Mouse (Mus musculus) spleen, embryonic (tissue): ENCODE results near the gene Tcn2.
"Not testable (repeated sequence)": the region's sequence is repeated elsewhere in the genome, so short reads cannot be mapped to it uniquely, and the experiment has no call there.

ENCODE experiments used
- CTCF ChIA-PET: fragments of 350-600 bp; sonication (Branson Sonifier 250); formaldehyde crosslinking; loops from one replicate; lab custom pipeline; 2022; lab: Charles Lee

The Tcn2 gene

GRCm38 (mm10) chr11:3931511-3932211, at the start of gene Tcn2:
TSS of gene Tcn2 (minus strand) at chr11:3932159.
- CTCF ChIA-PET: interaction anchor here (1.7 kb wide), 1 partner anchor 10 kb away, joined by 4 read pairs; no protein-coding TSS in a partner anchor

DNA sequence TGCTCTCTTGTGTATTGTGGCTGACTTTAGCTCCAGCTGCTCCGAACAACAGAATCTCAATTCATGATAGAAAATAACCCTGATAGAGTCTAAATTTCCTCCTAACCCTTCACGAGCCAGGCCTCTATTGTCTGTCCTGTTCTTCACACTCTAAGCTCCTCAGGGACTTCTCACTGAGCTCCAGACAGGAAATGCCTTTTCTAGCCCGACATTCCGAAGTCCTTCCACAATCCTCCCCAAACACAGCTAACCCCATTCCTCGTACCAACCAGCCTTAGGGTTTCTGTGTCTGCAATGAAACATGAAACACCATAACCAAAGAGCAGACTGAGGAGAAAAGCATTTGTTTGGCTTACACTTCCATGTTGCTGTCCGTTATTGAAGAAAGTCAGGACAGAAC, 49.6 kb upstream of the Tcn2 start:
- CTCF ChIA-PET: no interaction called here

DNA sequence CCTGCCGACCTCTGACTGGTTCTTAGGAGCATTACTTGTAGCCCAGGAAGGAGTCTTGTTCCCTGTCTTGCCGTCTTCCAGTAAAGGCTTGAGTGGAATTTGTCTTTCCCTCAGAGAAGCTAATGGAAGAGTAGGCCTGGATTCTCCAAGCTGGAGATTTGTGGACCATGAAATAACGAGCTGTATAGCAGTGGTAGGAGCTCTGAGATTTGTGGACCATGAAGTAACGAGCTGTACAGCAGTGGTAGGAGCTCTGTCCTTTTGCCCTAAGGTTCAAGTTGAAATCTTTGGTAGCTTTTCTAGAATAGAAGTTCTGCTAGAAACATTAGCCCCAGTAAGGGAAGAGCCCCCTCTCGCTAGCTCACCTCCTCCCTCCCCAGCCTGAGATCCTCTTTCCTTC, 46.5 kb upstream of the Tcn2 start:
- CTCF ChIA-PET: no interaction called here

DNA sequence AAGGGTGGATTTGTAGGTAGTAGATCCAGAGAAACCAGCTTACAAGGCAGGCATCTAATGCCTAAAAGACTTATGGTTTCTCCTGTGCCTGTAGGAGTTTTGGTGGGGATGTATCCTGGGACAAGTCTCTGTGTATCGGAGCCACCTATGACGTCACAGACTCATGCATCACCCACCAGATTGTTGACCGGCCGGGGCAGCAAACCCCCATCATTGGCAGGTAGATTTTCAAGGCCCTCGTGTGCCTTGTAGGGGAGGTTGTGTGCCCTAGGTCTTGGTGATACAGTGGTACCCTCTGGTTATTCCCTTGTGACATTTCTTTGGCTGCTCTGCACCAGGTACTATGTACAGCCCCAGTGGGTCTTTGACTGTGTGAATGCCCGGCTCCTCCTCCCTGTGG, 44.7 kb upstream of the Tcn2 start, which contains the start of gene 4930556J24Rik:
TSS of gene 4930556J24Rik (minus strand) at position 101 of the 400 bp plus-strand sequence.
- CTCF ChIA-PET: no interaction called here

DNA sequence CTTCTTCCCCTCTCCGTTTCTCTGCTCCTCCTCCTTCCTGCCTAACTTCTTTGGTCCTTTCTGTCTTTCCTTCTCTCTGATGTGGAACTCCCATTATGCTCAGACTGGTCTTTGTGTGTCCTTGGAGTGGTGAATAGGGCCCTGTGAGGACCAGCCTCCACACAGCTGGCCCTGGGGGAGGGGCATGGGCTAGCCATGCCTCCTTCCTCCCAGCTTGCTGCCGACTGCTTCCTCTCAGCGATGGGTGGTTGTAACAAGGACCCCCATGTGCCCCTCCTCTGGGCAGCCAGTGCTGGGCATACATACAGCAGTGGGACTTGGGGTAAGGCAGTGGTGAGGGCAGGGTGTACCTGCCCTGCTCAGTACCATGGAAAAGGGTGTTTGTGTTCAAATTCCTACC, 42.4 kb upstream of the Tcn2 start:
- CTCF ChIA-PET: no interaction called here

DNA sequence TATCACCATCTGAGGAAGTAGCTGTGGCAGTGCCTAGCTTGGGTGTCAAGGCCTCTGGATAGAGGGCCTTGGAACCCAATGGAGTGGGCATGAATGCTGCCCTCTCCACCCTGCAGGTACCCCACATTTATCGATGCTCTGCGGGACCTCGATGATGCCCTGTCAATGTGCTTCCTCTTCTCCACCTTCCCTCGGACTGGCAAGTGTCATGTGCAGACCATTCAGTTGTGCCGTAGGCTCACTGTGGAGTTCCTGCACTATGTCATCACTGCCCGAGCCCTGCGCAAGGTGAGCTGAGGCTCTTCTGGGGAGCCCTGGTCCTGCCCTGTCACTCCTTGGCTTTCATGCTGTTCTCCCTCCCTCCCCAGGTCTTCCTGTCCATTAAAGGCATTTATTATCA, 41.1 kb upstream of the Tcn2 start:
- CTCF ChIA-PET: no interaction called here

GRCm38 (mm10) chr11:3970361-3970760, 38.4 kb upstream of the Tcn2 start:
- CTCF ChIA-PET: interaction anchor here (0.6 kb wide), 1 partner anchor 290 kb away, joined by 8 read pairs; no protein-coding TSS in a partner anchor

DNA sequence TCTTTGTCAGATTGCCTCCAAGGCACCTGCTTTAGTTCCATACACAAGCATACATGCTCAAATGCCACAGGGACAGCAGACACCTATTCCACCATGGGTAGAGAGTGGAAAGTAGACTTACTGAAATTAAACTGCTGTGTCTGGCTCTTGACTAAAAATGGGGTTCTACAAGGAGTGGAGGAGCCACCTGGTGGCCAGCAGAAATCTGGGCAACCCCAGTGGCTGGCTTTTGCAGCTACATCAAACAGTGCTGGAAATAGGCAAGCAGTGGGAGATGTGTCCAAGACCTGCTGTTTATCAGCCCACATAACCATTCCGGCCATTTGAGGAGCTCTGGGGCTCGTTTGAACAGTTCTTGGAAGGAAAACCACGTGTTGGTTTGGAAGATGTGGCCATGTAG, 37.9 kb upstream of the Tcn2 start:
- CTCF ChIA-PET: interaction anchor here (0.6 kb wide), 1 partner anchor 291 kb away, joined by 8 read pairs; no protein-coding TSS in a partner anchor

GRCm38 (mm10) chr11:3964416-3965172, 32.6 kb upstream of the Tcn2 start:
- CTCF ChIA-PET: no interaction called here

- CTCF ChIA-PET: no interaction called here
Measured at GRCm38 (mm10) chr11:3963610-3964415, 31.9 kb upstream of the Tcn2 start, which contains the start of gene Pes1. TSS of gene Pes1 (plus strand) at chr11:3963975.

DNA sequence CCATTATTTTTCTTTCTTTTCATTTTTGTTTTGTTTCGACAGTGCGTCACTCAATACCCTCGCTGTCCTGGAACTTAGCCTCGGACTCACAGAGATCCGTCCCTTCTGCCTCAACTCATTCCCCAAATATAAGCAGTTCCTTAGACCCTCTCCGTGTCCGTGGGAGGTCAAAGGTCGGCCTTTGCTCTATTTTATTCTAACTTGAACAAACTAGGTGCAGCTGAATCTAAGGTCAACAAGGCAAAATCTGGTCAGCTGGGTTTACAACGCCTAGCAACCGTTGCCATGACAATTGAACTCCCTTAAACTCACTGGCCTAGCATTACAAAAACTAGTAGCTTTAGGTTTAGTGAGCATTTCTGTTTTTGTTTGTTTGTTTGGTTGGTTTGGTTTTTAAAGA, 31.2 kb upstream of the Tcn2 start:
- CTCF ChIA-PET: no interaction called here

- CTCF ChIA-PET: no interaction called here
Measured at GRCm38 (mm10) chr11:3961761-3962160, 29.8 kb upstream of the Tcn2 start.

GRCm38 (mm10) chr11:3960901-3961300, 28.9 kb upstream of the Tcn2 start:
- CTCF ChIA-PET: no interaction called here

GRCm38 (mm10) chr11:3955371-3955770, 23.4 kb upstream of the Tcn2 start:
- CTCF ChIA-PET: not testable (repeated sequence)

GRCm38 (mm10) chr11:3954876-3955275, 22.9 kb upstream of the Tcn2 start:
- CTCF ChIA-PET: not testable (repeated sequence)

GRCm38 (mm10) chr11:3946386-3946785, 14.4 kb upstream of the Tcn2 start:
- CTCF ChIA-PET: no interaction called here

- CTCF ChIA-PET: no interaction called here
Measured at GRCm38 (mm10) chr11:3941371-3941770, 9.4 kb upstream of the Tcn2 start.

DNA sequence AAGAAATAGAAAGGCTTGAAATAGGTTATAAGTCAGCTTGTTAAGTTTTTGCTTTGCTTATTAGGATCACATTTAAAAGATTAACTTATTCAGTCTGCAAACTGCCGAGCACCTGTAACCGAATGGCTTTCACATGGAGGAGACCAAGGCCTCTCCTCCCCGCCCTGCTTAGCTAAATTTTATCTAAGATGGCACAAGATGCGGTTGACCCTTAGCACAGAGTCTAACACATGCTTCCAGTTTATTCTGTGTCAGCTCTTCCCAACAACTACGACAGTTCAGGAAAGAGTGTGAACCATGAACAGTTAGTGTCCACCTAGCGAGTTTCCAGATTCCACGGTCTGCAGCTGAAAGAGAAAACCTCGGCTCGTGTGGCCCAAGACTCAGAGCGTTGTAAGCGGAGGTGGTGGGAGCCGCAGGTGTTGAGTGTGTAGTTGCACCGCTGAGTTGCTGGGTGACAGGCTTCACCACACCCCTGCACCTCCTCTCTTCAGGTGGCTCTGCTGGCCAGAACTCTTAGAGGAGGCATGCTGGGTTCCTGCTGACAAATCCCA, 5.4 kb upstream of the Tcn2 start:
- CTCF ChIA-PET: no interaction called here

- CTCF ChIA-PET: no interaction called here
Measured at GRCm38 (mm10) chr11:3936318-3936717, 4.4 kb upstream of the Tcn2 start.

DNA sequence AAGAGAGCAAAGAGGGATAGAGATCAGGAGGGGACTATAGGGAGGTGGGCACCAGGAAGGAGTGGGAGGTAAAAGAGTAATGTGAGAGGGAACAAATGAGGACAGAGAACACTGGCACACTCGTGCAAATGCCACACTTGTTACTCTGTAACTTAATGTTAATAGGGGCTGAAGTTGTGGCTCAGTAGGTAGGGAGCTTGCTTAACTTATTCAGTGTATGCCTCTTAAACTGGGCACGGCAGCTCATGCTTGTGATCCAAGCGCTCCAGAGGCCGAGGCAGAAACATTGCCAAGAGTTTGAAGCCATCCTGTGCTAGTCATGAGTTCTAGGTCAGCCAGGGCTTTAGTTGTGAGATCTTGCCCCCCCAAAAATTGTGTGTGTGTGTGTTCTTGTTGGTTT, 3.2 kb upstream of the Tcn2 start:
- CTCF ChIA-PET: no interaction called here

DNA sequence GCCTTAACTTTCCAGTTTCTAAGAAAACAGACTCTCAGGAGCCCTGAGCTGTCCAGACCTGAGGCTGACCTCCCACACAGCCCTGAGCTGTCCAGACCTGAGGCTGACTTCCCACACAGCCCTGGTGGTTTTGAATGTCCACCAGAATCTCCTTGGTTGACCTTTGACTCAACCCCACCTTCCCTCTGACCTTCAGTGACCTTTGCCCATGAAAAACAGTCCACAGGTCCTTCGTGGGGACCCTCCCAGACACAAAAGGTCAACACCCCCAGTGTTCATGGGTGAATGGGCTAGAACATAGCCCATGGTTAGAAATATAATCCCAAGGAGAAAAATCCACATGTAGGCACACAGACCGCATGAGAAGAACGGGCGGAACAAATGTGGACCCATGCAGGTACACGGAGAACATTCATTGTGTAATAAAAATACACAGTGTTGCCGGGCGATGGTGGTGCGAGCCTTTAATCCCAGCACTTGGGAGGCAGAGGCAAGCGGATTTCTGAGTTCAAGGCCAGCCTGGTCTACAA, 1.9 kb upstream of the Tcn2 start:
- CTCF ChIA-PET: no interaction called here
